Mouse (Mus musculus) olfactory bulb, adult 2 months (tissue): ENCODE data around the gene Adamtsl1. TPM values are rescaled to one million over a fixed set of nuclear protein-coding genes. Genes with fewer than 3 reads are reported as not detected.

Experiments used
- H3K27ac ChIP-seq: fragments of 200-500 bp; 2 replicates; pipeline ENCODE4 v1.5.1; 2012; ENCODE audit warnings: low read depth, low read length; ENCODE audit not compliant: insufficient read depth
- H3K4me1 ChIP-seq: fragments of 200-500 bp; 2 replicates; pipeline ENCODE4 v1.6.1; 2012; ENCODE audit warnings: low read length; ENCODE audit not compliant: control insufficient read depth, insufficient read depth
- H3K4me3 ChIP-seq: fragments of 200-500 bp; 2 replicates; pipeline ENCODE4 v1.5.1; 2012; ENCODE audit warnings: mild to moderate bottlenecking, low read depth, low read length, moderate library complexity; ENCODE audit not compliant: insufficient read depth
- CTCF ChIP-seq: fragments of 200-500 bp; IDR thresholded peaks from 2 replicates; pipeline ENCODE4 v1.5.1; 2012; ENCODE audit warnings: low read depth, mild to moderate bottlenecking, low read length, moderate library complexity; ENCODE audit not compliant: insufficient read depth
- POLR2A ChIP-seq: fragments of 200-500 bp; IDR thresholded peaks from 2 replicates; pipeline ENCODE4 v1.6.1; 2012; ENCODE audit warnings: mild to moderate bottlenecking, low read depth, low read length, moderate library complexity; ENCODE audit not compliant: insufficient read depth
- WGBS: fragments of 180-500 bp; shearing (Covaris S2); methylation state at CpG from one replicate; pipeline ENCODE4 v1.1.7; 2018; 5-methylcytosine and 5-hydroxymethylcytosine counted together
- polyA plus RNA-seq: library from polyadenylated mRNA; stranded (reverse); fragments of >200 nt; gene quantifications from 2 replicates; pipeline ENCODE4 v1.2.4, GENCODE M21; 2012; ENCODE audit warnings: low replicate concordance; ENCODE audit not compliant: missing spikeins, insufficient read depth, insufficient read length

Gene Adamtsl1
- polyA plus RNA-seq, 1 experiment, result not detected

- H3K4me3 ChIP-seq, result no peak overlapping the region
- TF ChIP-seq POLR2A (no peak), CTCF (no peak)
- 89% methylated on average over 7 of the region's 7 CpGs for WGBS
- no peaks in the 10 kb centered on the region for H3K4me1 ChIP-seq
- no peak overlapping the region for H3K27ac ChIP-seq
Measured at GRCm38 (mm10) chr4:86201766-86202165, 687.8 kb downstream of the Adamtsl1 start.

- H3K4me1 ChIP-seq, result no peaks in the 10 kb centered on the region
- H3K27ac ChIP-seq, result no peak overlapping the region
- WGBS, result 74% methylated on average over 2 of the region's 2 CpGs
- TF ChIP-seq POLR2A, result no peak
- TF ChIP-seq CTCF, result no peak
- no peak overlapping the region for H3K4me3 ChIP-seq
Measured at GRCm38 (mm10) chr4:86203288-86203687, 689.3 kb downstream of the Adamtsl1 start.

GRCm38 (mm10) chr4:86224875-86225274 is 710.9 kb downstream of the Adamtsl1 start:
- Histone ChIP-seq H3K4me3 (no peak overlapping the region), H3K4me1 (no peaks in the 10 kb centered on the region), H3K27ac (no peak overlapping the region)
- 93% methylated on average over 5 of the region's 5 CpGs for WGBS
- TF ChIP-seq CTCF, result no peak
- no peak for TF ChIP-seq POLR2A

GRCm38 (mm10) chr4:86227096-86227495 is 713.1 kb downstream of the Adamtsl1 start:
- Histone ChIP-seq H3K4me1 (no peaks in the 10 kb centered on the region), H3K27ac (no peak overlapping the region), H3K4me3 (no peak overlapping the region)
- TF ChIP-seq CTCF (no peak), POLR2A (no peak)
- 82% methylated on average over 1 of the region's 1 CpGs for WGBS

GRCm38 (mm10) chr4:86233197-86233596 is 719.2 kb downstream of the Adamtsl1 start:
- WGBS, result 67% methylated on average over 3 of the region's 3 CpGs
- TF ChIP-seq CTCF, result no peak
- no peak for TF ChIP-seq POLR2A

GRCm38 (mm10) chr4:86241854-86242424 is 728.0 kb downstream of the Adamtsl1 start:
- no peak overlapping the region for H3K27ac ChIP-seq
- 74% methylated on average over 2 of the region's 2 CpGs for WGBS
- no peak overlapping the region for H3K4me3 ChIP-seq
- no peak for TF ChIP-seq CTCF
- no peak for TF ChIP-seq POLR2A
- H3K4me1 ChIP-seq, result no peaks in the 10 kb centered on the region

More at GRCm38 (mm10) chr4:86233197-86233596, 719.2 kb downstream of the Adamtsl1 start:
- no peak overlapping the region for H3K4me3 ChIP-seq
- 0 out of 2 replicates have a peak, but pooled peaks cover 2% of the 10 kb centered on the region for H3K4me1 ChIP-seq
- H3K27ac ChIP-seq, result no peak overlapping the region

GRCm38 (mm10) chr4:86270085-86270484 is 756.1 kb downstream of the Adamtsl1 start:
- Histone ChIP-seq H3K27ac (no peak overlapping the region), H3K4me1 (no peaks in the 10 kb centered on the region), H3K4me3 (no peak overlapping the region)
- WGBS, result 70% methylated on average over 2 of the region's 2 CpGs
- TF ChIP-seq POLR2A (no peak), CTCF (no peak)

- TF ChIP-seq POLR2A (no peak), CTCF (no peak)
- Histone ChIP-seq H3K27ac (no peak overlapping the region), H3K4me3 (no peak overlapping the region), H3K4me1 (no peaks in the 10 kb centered on the region)
- WGBS, result 64% methylated on average over 6 of the region's 6 CpGs
Measured at GRCm38 (mm10) chr4:86273703-86274355, 759.9 kb downstream of the Adamtsl1 start.

GRCm38 (mm10) chr4:86274663-86275062 is 760.7 kb downstream of the Adamtsl1 start:
- 60% methylated on average over 2 of the region's 2 CpGs for WGBS
- H3K4me1 ChIP-seq, result no peaks in the 10 kb centered on the region
- no peak overlapping the region for H3K4me3 ChIP-seq
- TF ChIP-seq POLR2A (no peak), CTCF (no peak)
- no peak overlapping the region for H3K27ac ChIP-seq
